Mouse (Mus musculus): Measurements from ENCODE around the gene Oas1e. TPM values are rescaled to one million over a fixed set of nuclear protein-coding genes. Genes with fewer than 3 reads are reported as not detected.
A peak's percentile ranks its signal among the peaks of the same experiment; 100 is the strongest.

Oas1e gene
- total RNA-seq, 2 experiments from 2014 or later = not detected

DNA sequence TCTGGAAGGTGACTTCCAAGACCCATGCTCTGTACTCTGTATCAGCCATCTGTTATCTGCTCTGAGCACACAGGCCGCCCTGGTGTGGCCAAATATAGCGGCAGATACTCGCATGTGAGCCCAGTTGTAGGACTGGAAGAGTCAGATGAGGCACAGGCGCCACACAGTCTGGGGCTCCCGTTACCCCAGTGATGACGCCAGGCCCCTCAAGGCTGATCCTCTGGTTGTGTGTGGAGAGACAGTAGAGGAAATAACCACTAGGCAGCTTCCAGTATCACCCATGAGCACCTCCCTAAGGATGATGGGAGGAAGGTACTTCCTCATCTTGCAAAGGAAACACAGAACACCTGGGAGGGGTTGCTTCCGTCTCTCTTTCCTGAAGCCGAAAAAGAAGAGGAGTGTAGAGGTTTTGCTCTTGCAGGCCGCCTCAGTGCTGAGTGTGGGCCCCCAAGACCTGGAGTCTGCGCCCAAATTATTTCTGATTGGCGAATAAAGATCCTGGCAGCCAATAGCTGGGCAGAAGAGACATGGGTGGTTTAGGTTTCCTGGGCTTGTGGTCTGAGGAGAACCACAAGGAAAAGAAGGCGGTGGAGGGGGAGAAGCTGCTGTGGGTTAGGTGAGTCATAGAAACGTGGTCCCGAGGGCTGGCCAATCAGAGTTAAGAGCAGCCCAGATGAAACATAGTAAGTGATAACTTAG lies 19.9 kb downstream of the Oas1e start:
- DNase-seq = no peak

DNA sequence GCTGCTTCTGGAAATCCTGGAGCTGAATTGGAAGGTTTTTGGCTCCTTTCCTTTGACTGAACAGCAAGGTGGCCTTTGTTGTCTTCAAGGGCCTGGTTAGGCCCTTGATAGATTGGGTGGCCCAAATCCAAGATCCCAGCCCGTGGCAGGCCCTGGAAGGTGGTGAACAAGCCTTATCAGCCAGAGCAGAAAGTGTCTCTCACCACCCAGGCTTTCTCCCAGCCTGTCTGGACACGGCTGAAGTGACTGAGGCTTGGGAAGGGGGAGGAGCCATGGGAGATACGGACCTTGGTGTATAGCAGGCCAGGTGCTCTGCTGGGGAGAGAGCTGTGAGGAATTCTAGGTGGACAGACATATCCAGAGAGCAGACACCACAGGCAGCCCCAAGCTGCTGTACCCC lies 25.9 kb downstream of the Oas1e start:
- no peak for DNase-seq

DNA sequence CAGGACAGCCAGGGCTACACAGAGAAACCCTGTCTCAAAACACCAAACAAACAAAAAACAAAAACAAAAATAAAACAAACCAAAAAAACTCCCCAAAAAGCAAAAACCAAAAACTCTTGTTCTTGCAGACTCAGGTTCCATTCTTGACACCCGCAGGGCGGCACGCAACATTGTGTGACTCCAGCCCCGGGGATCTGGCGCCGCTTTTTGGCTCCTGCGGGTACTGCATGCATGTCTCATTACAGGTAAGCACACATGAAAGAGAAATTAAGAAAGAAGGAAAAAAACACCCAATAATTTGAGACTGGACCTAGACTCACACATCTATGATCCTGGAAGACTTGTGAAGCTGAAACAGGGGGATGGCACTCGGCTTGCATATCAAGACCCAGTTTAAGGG lies 30.3 kb downstream of the Oas1e start:
- DNase-seq = no peak

DNA sequence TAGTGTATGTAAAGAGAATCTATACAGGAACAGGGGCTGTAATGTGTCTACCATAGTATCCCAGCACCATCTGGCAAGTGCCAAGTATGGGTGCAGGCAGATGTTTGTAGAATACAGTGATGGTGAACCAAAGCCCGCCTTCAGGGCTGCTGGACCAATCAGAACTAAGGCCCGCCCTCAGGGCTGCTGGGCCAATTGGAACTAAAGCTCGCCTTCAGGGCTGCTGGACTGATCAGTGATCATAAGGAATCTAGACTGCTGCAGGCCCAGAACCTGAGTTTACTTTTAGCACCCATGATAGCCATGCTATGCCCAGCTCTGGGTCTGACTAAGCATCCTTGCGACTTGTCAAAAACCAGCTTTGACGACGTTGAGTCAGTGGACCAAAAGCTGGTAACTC lies 33.4 kb downstream of the Oas1e start:
- peak in 1 of 2 experiments; percentile 13 for DNase-seq

DNA sequence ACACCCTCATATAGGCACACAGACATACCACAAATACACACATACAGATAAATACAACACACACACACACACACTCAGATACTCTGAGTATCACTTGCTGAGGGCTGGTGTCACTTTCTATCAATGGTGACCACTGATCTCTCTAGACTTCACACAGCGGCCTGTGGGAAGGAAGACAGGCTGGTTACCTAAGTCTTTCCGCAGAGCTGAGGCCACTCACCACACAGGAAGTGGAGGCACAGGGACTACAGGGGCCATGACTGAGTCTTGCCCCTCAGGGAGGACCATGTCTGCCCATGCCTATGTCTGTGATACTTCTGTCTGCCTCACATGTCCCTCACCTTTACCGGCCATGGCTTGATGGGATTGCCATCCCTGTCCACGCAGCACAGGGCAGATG lies 41.1 kb downstream of the Oas1e start:
- no peak for DNase-seq

DNA sequence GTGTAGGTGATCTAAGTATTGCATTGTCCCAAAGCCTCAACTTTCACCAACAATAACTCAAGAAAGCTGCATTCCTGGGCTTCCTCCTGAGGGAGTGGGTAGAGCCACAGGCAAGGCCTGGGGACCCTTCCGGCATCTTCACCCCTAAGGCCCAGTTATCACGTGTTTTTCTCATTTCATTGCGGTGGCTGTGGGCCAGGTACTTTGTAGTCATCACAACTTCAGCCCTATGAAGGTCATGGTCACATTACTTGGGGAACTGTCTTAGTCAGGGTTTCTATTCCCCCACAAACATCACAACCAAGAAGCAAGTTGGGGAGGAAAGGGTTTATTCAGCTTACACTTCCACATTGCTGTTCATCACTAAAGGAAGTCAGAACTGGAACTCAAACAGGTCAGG lies 42.5 kb downstream of the Oas1e start:
- DNase-seq = peak; percentile 37 to 44

DNA sequence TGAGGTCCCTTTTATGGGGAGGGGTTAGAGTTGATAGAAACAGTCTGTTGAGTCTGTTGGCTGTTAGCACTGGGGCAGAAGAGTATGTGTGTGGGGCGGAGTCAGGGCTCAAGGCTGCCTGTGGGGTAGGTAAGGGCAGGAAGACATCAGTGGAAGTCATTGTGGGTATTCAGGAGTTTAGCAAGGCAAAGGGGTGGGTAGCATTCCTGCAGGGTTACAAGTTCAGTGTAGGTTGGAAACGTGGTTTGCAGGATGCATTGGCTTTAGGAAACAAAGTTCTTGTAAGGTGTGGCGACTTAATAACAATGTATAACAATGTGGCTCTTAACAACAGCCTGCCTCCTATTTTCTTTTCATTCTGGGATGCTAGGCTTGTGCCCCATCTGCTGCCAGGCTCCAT lies 44.1 kb downstream of the Oas1e start:
- no peak for DNase-seq

DNA sequence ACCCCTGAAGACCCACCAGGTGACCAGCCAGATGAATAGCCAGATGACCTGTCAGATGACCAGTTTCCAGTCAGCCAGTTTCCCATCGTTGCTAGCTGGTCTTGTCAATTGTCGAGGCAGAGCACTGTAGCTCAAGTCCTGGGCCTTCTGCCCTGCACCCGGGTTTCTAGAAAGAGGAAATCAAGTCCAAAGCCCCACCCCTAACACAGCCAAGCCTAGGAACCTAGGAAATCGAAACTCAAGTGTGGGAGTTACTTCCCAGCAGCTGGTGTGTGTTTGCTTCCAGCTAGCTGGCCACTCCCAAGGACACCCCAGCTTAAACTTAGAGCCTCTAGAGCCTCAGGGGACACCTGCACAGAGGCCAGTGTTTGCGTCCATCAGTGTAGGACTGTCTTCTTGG lies 45.6 kb downstream of the Oas1e start, which contains the start of gene Oas2:
Oas2 (minus strand) TSS at position 166 of the 400 bp plus-strand sequence.
- no peak for DNase-seq

DNA sequence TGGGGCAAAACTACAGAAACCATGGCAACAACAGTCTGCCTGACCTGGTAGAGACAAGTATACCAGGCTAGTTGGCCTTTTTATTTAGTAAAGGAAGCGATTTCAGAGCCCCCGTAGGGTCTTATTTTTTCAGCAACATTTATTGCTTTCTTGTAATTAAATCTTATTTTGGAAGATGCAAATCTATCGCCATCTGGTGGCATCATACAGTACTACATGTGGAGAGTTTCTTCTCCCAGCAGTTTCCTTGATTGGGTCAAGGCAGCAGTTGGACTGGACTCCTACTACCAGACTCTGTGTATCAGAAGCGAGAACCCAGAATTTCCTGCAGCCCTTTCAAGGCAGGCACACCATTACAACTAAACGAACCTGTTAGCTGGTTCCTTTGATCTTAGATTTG lies 48.9 kb downstream of the Oas1e start:
- DNase-seq = peak; percentile 17 to 46

DNA sequence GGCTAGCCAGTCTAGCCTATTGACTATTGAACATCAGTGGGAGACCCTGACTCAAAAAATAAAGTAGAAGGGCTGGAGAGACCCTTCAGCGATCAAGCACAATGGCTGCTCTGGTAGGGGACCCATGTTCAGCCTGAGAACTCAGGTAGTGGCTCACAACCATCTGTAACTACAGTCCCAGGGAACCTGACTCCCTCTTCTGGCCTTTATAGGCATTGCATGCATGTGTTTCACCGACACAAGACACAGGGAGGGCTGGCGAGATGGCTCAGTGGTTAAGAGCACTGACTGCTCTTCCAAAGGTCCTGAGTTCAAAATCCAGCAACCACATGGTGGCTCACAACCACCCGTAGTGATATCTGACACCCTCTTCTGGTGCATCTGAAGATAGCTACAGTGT lies 53.2 kb downstream of the Oas1e start:
- DNase-seq = peak; percentile 23 to 51

Other genes with a start within 250 kb of the Oas1e start
- gene Tpcn1, start 206.9 kb downstream of the Oas1e start, total RNA-seq (2021) = 10 to 100 TPM; 34.1 to 36.9 TPM
- under 1 TPM; 0.36 to 0.40 TPM for gene Iqcd, start 206.5 kb downstream of the Oas1e start, total RNA-seq (2021)
- 10 to 100 TPM; 15.6 to 15.9 TPM for gene Rita1, start 182.9 kb downstream of the Oas1e start, total RNA-seq (2021)
- gene Ddx54, start 182.8 kb downstream of the Oas1e start, total RNA-seq (2021) = 10 to 100 TPM; 50.4 to 51.1 TPM
- gene Cfap73, start 161.3 kb downstream of the Oas1e start, total RNA-seq (2021) = 1 to 10 TPM in 1 of 2 experiments, not detected in 1; 2.0 TPM
- 10 to 100 TPM; 10.9 to 14.0 TPM for gene Rasal1, start 146.7 kb downstream of the Oas1e start, total RNA-seq (2021)
- 10 to 100 TPM in 1 of 2 experiments, 1 to 10 TPM in 1; 7.6 to 12.0 TPM for gene Dtx1, start 83.6 kb downstream of the Oas1e start, total RNA-seq (2021)
- gene Oas2, start 45.7 kb downstream of the Oas1e start, total RNA-seq (2021) = 1 to 10 TPM in 1 of 2 experiments, under 1 TPM in 1; 0.49 to 1.8 TPM
- gene Oas3, start 17.9 kb downstream of the Oas1e start, total RNA-seq (2021) = under 1 TPM; 0.36 to 0.60 TPM
- 1 to 10 TPM in 1 of 2 experiments, under 1 TPM in 1; 0.40 to 1.7 TPM for gene Oas1c, start 17.0 kb upstream of the Oas1e start, total RNA-seq (2021)
- gene Oas1f, start 51.8 kb upstream of the Oas1e start, total RNA-seq (2021) = not detected
- not detected for gene Oas1h, start 65.9 kb upstream of the Oas1e start, total RNA-seq (2021)
- gene Oas1g, start 92.1 kb upstream of the Oas1e start, total RNA-seq (2021) = 1 to 10 TPM in 1 of 2 experiments, under 1 TPM in 1; 0.72 to 1.4 TPM
- 1 to 10 TPM; 3.2 to 3.7 TPM for gene Oas1a, start 112.0 kb upstream of the Oas1e start, total RNA-seq (2021)
- gene Oas1d, start 119.0 kb upstream of the Oas1e start, total RNA-seq (2021) = not detected
- gene Rph3a, start 214.6 kb upstream of the Oas1e start, total RNA-seq (2021) = 1 to 10 TPM; 2.3 to 3.2 TPM

All from adrenal gland, postnatal 36 days (tissue).